Mouse (Mus musculus): ENCODE results near the gene Gm10198. TPM values are rescaled to one million over a fixed set of nuclear protein-coding genes. Genes with fewer than 3 reads are reported as not detected.

Gm10198 gene
- polyA plus RNA-seq, 1 experiment: not detected

- Histone ChIP-seq H3K27ac (ENCODE audit: insufficient read depth, low read length) (no peak overlapping the region), H3K4me3 (ENCODE audit: insufficient read depth, low read length) (no peak overlapping the region), H3K4me1 (ENCODE audit: control insufficient read depth, insufficient read depth, low read length) (no peaks in the 10 kb centered on the region)
- TF ChIP-seq CTCF (IDR thresholded peaks at IDR 0.05; ENCODE audit: extremely low read depth, insufficient read depth, low read length) (no peak), POLR2A (IDR thresholded peaks at IDR 0.05; ENCODE audit: extremely low read depth, insufficient read depth, low read length) (no peak)
Measured at GRCm38 (mm10) chr13:111634163-111635160, 41.9 kb downstream of the Gm10198 start.

- H3K4me3 ChIP-seq (ENCODE audit: insufficient read depth, low read length): no peak overlapping the region
- no peak overlapping the region for H3K27ac ChIP-seq (ENCODE audit: insufficient read depth, low read length)
- TF ChIP-seq POLR2A (IDR thresholded peaks at IDR 0.05; ENCODE audit: extremely low read depth, insufficient read depth, low read length): no peak
- no peak for TF ChIP-seq CTCF (IDR thresholded peaks at IDR 0.05; ENCODE audit: extremely low read depth, insufficient read depth, low read length)
- no peaks in the 10 kb centered on the region for H3K4me1 ChIP-seq (ENCODE audit: control insufficient read depth, insufficient read depth, low read length)
Measured at GRCm38 (mm10) chr13:111640319-111640718, 47.7 kb downstream of the Gm10198 start.

Other genes starting within 250 kb of the Gm10198 start
- gene Gpbp1, start 102.7 kb upstream of the Gm10198 start, polyA plus RNA-seq (2012; rRNA removed): 45.4 and 47.8 TPM in 2 replicates
- not detected in 2 replicates for gene Gm49496, start 42.8 kb upstream of the Gm10198 start, polyA plus RNA-seq (2012; rRNA removed)
- 10.3 and 12.0 TPM in 2 replicates for gene Mier3, start 88.2 kb downstream of the Gm10198 start, polyA plus RNA-seq (2012; rRNA removed)
- 5.4 and 5.7 TPM in 2 replicates for gene Map3k1, start 216.2 kb downstream of the Gm10198 start, polyA plus RNA-seq (2012; rRNA removed)